Mouse (Mus musculus) embryonic facial prominence, embryonic 11.5 days (tissue): ENCODE measurements around the gene Cmip. TPM values are rescaled to one million over a fixed set of nuclear protein-coding genes. Genes with fewer than 3 reads are reported as not detected.

Source experiments
- ATAC-seq: fragments of 200-750 bp; cut with Nextera tagmentation; replicated peaks from 2 replicates; pipeline ENCODE4 v1.8.0; 2017; ENCODE audit warnings: low read depth; ENCODE audit not compliant: insufficient number of reproducible peaks, low FRiP score, low TSS enrichment
- DNase-seq: peaks from one replicate; pipeline ENCODE4 v3.0.0-alpha.2; 2015; ENCODE audit warnings: low spot score
- H3K27ac ChIP-seq: fragments of 300-500 bp; sonication (generic); replicated peaks from 2 replicates; pipeline ENCODE4 v1.5.1; 2014; ENCODE audit warnings: mild to moderate bottlenecking, low read depth, low read length, control low read depth
- H3K27me3 ChIP-seq: fragments of 300-500 bp; sonication (generic); 2 replicates; pipeline ENCODE4 v1.6.1; 2014; ENCODE audit warnings: mild to moderate bottlenecking, low read length, moderate library complexity, mixed read lengths; ENCODE audit not compliant: control insufficient read depth, insufficient read depth
- H3K36me3 ChIP-seq: fragments of 300-500 bp; sonication (generic); replicated peaks from 2 replicates; pipeline ENCODE4 v1.6.1; 2014; ENCODE audit warnings: low read depth, mild to moderate bottlenecking, low read length, moderate library complexity, mixed read lengths; ENCODE audit not compliant: control insufficient read depth, insufficient read depth
- H3K4me1 ChIP-seq: fragments of 300-500 bp; sonication (generic); 2 replicates; pipeline ENCODE4 v1.6.1; 2014; ENCODE audit warnings: low read length, mixed read lengths; ENCODE audit not compliant: control insufficient read depth, insufficient read depth
- H3K4me2 ChIP-seq: fragments of 300-500 bp; sonication (generic); 2 replicates; pipeline ENCODE4 v1.6.1; 2014; ENCODE audit warnings: low read depth, mild to moderate bottlenecking, control low read depth, low read length, moderate library complexity
- H3K4me3 ChIP-seq: fragments of 300-500 bp; sonication (generic); 2 replicates; pipeline ENCODE4 v1.5.1; 2014; ENCODE audit warnings: low read depth, low read length, control low read depth
- H3K9ac ChIP-seq: fragments of 300-500 bp; sonication (generic); replicated peaks from 2 replicates; pipeline ENCODE4 v1.6.1; 2014; ENCODE audit warnings: mild to moderate bottlenecking, control low read depth, low read length
- H3K9me3 ChIP-seq: fragments of 300-500 bp; sonication (generic); replicated peaks from 2 replicates; pipeline ENCODE4 v1.6.1; 2016; ENCODE audit warnings: mild to moderate bottlenecking, low read length, inconsistent platforms, mixed read lengths; ENCODE audit not compliant: control insufficient read depth
- WGBS: fragments of 180-500 bp; shearing (Covaris S2); extraction: QIAGEN DNeasy Blood & Tissue Kit; methylation state at CpG from one replicate; pipeline ENCODE4 v1.1.7; 2014; 5-methylcytosine and 5-hydroxymethylcytosine counted together
- polyA plus RNA-seq: library from polyadenylated mRNA; unstranded; fragments of >200 nt; fragmentation: Nextera tagmentation; extraction: Ambion mirVana; gene quantifications from 2 replicates; pipeline ENCODE4 v1.2.1, GENCODE M21; 2014

Cmip gene
- polyA plus RNA-seq, 1 experiment from 2014 or later: 20.4 TPM

DNA sequence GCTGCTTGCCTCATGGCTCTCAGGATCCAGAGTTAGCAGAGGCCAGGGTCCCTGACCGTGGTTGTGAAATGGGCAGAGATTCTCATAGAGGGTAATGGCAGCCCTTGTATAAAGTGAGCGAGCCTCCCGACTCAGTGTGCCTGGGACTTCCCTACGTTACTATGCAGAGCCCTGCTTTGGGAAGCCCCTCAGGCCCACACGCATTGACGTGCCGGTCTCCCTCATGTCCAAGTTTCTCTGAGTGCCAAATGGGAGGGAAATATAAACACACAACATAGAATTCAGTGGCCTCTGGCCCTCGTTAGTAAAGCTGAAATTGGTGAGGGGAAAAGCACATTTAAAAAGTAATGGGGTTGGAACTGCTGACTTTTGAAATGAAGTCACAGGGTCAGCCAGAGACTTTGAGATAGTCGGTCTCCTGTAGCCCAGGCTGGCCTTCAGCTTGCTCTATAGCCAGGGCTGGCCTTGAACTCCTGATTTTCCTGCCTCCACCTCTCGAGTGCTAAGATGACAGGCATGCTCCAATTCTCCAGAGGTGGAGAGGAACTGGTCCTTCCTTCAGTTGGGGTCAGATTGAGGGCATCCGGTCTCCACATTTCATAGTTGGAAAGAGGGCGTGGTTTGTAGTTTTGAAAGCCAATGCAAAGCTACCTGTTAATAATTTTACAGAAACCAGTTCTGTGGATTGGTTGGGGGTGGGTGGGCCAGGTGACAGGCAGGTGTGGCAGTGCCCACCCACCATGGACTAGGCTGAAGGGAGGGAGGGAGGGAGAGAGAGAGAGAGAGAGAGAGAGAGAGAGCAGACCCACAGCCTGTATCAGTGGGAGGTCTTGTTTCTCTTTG, 105.0 kb downstream of the Cmip start:
- no peak overlapping the region for H3K9ac ChIP-seq
- H3K4me2 ChIP-seq: no peak overlapping the region
- H3K27me3 ChIP-seq: no peaks in the 10 kb centered on the region
- WGBS: 74% methylated on average over 12 of the region's 12 CpGs
- DNase-seq (no peak), ATAC-seq (no peak)
- no peak overlapping the region for H3K27ac ChIP-seq
- H3K4me3 ChIP-seq: no peak overlapping the region
- no peaks in the 10 kb centered on the region for H3K9me3 ChIP-seq
- H3K4me1 ChIP-seq: no peaks in the 10 kb centered on the region
- no peaks in the 10 kb centered on the region for H3K36me3 ChIP-seq

DNA sequence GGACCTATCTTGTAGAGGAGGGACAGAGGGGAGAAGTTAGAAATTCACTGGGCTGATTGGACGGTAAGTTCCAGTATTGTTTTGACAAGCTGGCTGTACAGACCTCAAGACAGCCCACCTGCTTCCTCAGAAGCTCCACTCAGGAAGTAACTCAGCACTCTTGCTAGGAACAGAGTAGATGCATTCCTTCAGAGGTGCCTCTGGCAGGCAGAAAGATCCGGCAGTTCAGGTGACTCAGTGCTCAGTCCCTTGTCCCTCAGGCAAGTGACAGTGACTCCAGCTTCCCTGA, 105.5 kb downstream of the Cmip start:
- Histone ChIP-seq H3K27me3 (no peaks in the 10 kb centered on the region), H3K36me3 (no peaks in the 10 kb centered on the region), H3K9me3 (no peaks in the 10 kb centered on the region), H3K27ac (no peak overlapping the region), H3K4me1 (no peaks in the 10 kb centered on the region), H3K4me3 (no peak overlapping the region), H3K4me2 (no peak overlapping the region), H3K9ac (no peak overlapping the region)
- 52% methylated on average over 2 of the region's 2 CpGs for WGBS
- DNase-seq (no peak), ATAC-seq (no peak)

- Histone ChIP-seq H3K9ac (no peak overlapping the region), H3K9me3 (no peaks in the 10 kb centered on the region), H3K4me2 (no peak overlapping the region), H3K4me1 (no peaks in the 10 kb centered on the region), H3K27ac (no peak overlapping the region), H3K36me3 (no peaks in the 10 kb centered on the region), H3K27me3 (no peaks in the 10 kb centered on the region), H3K4me3 (no peak overlapping the region)
- DNase-seq: no peak
- no peak for ATAC-seq
- 90% methylated on average over 10 of the region's 10 CpGs for WGBS
These were observed 106.4 kb downstream of the Cmip start for GRCm38 (mm10) chr8:117363291-117363690.

DNA sequence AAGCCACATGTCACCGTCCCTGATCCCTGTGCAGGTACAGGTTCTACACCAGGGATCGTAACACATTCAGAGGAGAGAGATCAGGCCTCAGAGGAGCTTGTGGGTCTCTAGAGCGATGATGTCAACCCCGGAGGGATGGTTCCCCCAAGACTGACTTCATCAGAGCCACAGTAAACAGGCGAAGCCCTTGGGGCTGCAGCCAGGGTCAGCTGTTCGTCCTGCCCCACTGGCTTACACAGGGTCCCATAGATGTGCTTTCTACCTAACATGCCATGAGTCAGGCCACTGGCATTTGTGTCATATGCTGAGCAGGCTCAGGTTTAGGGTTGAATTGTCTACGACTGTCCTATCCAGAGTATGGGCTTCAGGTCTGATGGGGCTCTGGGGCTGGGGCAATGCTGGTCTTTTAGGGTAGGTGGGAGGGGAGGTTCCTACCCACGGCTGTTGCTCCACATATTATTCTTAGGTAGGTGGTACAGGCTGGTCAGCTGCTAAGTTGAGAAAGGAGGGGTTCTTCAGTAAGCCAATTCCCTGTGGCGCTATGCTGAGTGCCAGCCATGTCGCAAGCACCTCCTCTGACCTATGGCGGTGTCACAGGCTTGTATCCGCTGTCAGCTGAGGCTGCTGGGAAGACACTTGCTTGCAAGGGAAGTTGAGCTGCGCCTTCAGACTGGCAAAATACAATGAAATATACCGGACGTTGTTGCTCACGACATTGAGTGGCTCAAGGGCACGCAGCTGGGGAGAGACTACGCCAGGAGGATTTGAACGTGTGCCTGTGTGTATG, 107.7 kb downstream of the Cmip start:
- no peak for ATAC-seq
- H3K4me1 ChIP-seq: no peaks in the 10 kb centered on the region

DNA sequence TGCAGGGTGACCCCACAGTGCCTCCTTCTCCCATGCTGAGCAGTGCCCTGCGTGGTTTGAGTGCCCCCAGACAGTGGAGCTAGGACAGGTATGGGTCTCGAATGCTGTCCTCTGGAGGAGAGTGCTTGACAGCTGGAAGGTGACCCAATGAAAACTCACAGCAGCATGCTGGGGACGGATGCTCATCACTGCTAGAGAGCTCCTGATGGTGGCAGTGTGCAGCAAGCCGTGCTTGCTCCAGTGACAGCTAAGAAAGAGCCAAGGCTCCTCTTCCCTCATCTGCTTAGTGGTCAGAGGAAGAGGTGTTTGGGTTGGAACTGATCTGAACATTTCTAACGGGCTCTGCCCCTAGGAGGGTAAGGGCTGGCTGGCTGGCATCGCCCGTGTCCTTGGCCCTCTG, 109.6 kb downstream of the Cmip start:
- H3K27ac ChIP-seq: no peak overlapping the region
- H3K9ac ChIP-seq: no peak overlapping the region
- H3K4me3 ChIP-seq: no peak overlapping the region
- WGBS: 63% methylated on average over 7 of the region's 7 CpGs
- no peak overlapping the region for H3K4me2 ChIP-seq
- no peaks in the 10 kb centered on the region for H3K9me3 ChIP-seq
- H3K4me1 ChIP-seq: no peaks in the 10 kb centered on the region
- no peaks in the 10 kb centered on the region for H3K36me3 ChIP-seq
- no peak for ATAC-seq
- DNase-seq: no peak
- H3K27me3 ChIP-seq: no peaks in the 10 kb centered on the region

More for the DNA sequence above, 107.7 kb downstream of the Cmip start:
- no peak overlapping the region for H3K27ac ChIP-seq
- no peak overlapping the region for H3K4me2 ChIP-seq
- H3K9me3 ChIP-seq: no peaks in the 10 kb centered on the region
- no peak for DNase-seq
- H3K36me3 ChIP-seq: no peaks in the 10 kb centered on the region
- H3K4me3 ChIP-seq: no peak overlapping the region
- no peaks in the 10 kb centered on the region for H3K27me3 ChIP-seq
- 86% methylated on average over 19 of the region's 19 CpGs for WGBS
- no peak overlapping the region for H3K9ac ChIP-seq

DNA sequence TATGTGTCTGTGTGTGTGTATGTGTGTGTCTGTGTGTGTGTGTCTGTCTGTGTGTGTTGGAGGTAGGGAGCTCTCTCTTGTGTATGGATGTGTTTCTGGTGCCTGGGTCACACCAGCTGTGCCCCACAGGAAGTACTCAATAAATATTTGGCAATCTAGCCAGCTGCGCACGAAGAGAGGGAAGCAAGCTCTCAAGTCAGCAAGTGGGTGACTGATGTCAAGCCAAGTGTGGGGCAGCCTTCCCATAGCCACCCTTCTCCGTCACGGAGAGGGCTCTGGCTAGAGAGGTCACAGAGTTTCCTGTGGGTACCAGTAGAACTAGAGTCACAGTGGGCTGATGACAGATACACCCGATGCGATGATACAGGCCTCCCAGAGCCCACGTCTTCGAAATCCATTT, 110.6 kb downstream of the Cmip start:
- H3K9ac ChIP-seq: no peak overlapping the region
- no peak for ATAC-seq
- H3K36me3 ChIP-seq: no peaks in the 10 kb centered on the region

DNA sequence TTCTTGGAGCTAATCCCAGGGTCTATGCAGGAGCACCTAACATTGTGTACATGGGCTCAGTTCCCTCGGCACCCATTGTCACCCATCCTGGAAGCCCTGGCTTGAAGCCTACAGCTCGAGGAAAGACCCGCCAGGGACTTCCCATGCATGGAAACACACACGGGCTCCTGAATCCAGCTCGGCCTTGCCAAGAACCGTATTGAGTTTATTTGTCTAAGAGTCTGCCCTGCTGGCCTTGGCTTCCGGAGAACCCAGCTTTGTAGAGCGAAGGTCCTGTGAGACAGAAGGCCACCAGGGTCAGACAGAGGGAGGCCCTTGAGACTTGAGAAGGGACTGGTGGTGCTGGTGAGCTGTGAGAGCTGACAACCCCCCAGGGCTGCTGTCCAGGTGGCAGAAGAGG, 111.9 kb downstream of the Cmip start:
- no peak overlapping the region for H3K4me2 ChIP-seq
- no peaks in the 10 kb centered on the region for H3K9me3 ChIP-seq
- H3K4me1 ChIP-seq: no peaks in the 10 kb centered on the region
- DNase-seq (no peak), ATAC-seq (no peak)
- no peaks in the 10 kb centered on the region for H3K27me3 ChIP-seq
- no peak overlapping the region for H3K27ac ChIP-seq
- no peak overlapping the region for H3K9ac ChIP-seq
- H3K4me3 ChIP-seq: no peak overlapping the region
- H3K36me3 ChIP-seq: no peaks in the 10 kb centered on the region
- WGBS: 75% methylated on average over 8 of the region's 8 CpGs

More for the DNA sequence above, 110.6 kb downstream of the Cmip start:
- 82% methylated on average over 8 of the region's 8 CpGs for WGBS
- Histone ChIP-seq H3K27me3 (no peaks in the 10 kb centered on the region), H3K27ac (no peak overlapping the region), H3K4me2 (no peak overlapping the region), H3K4me1 (no peaks in the 10 kb centered on the region), H3K9me3 (no peaks in the 10 kb centered on the region), H3K4me3 (no peak overlapping the region)
- DNase-seq: no peak

- H3K4me3 ChIP-seq: no peak overlapping the region
- DNase-seq (no peak), ATAC-seq (no peak)
- no peaks in the 10 kb centered on the region for H3K4me1 ChIP-seq
- H3K27ac ChIP-seq: no peak overlapping the region
- H3K36me3 ChIP-seq: no peaks in the 10 kb centered on the region
- H3K9ac ChIP-seq: no peak overlapping the region
- H3K9me3 ChIP-seq: no peaks in the 10 kb centered on the region
- 62% methylated on average over 8 of the region's 8 CpGs for WGBS
- no peaks in the 10 kb centered on the region for H3K27me3 ChIP-seq
- H3K4me2 ChIP-seq: no peak overlapping the region
These were observed 113.1 kb downstream of the Cmip start for GRCm38 (mm10) chr8:117370009-117370408.
